Mouse (Mus musculus): ENCODE results near the gene Rhoj.

DNA sequence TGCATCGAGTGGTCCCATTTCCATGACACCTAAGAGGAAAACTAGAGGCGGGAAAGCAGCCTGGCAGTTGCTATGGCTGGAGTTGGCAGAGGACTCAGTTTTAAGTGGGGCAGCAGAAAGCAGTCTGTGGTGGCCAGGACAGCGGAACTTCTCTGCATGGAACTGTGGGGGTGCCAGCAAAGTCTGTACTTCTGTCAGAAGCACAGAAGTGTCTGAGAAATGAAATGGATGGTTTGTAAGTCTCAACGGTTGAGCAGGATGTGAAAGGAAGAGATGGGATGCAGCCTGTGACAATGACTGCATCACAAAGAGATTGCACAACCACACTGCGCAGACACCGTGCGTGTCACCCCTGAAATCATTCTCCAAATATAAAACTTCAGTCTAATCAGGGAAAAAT is 138.1 kb downstream of the Rhoj start:
- TF ChIP-seq CTCF (conservative IDR thresholded peaks at IDR 0.05; ENCODE audit: low read length) (no peak), NANOG (IDR thresholded peaks at IDR 0.05; ENCODE audit: borderline replicate concordance, low read length) (no peak)

Data from E14TG2a.4 (cell line).